Mouse (Mus musculus): ENCODE measurements at regions not wholly inside any gene's neighbourhood (a gene's known extent, or its start where the extent isn't known, plus 50 kb on each side); places are given as distances from the start of the nearest gene placed in this dataset.
A peak's percentile ranks its signal among the peaks of the same experiment; 100 is the strongest.

DNA sequence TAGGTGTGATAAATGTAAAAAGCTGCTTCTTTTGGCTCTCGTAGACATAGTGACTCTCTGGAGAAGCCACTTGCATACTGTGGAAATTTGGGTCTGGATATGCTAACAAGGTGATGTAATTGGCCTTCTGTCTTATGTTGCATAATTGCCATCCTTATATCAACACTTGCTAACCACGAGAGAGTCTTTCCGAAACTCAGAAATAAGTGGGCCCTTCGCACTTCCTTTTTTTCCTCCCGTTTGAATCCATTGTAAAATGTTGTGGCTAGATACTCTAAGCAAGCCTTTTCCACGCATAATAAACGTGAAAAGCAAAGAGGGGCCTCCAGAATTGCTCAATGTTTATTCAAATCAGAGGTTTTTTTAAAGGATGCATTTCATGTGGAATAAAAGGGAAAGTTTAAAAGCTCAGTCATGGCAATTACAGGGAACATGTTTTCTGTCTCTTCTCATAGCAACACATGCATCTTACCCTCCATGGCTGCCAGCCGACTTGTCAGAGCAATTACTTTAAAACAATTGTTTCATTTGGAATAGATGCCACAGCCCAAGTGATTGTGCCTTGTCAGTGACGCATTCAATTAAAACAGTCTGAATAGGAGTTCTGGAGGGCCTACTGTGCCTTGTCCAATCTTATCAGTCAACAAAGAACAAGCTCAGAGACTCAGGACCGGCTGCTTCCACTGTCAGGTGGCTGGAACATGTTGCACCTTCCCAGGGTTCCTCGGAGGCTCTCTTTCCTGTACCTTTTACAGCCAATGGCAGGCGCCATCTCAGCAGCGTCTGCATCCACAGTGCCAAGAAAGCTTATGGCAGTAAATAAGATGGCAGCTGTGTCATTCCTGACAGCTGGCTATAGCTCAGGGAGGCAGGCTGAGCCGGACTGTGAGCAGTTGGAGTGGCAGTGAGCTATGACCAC lies 680.7 kb downstream of the Stpg2 start:
- no peak overlapping the region for H3K27ac ChIP-seq (ENCODE audit: control insufficient read depth, low read depth, low read length)
- H3K4me3 ChIP-seq (ENCODE audit: control insufficient read depth in 1 of 2, insufficient read depth in 1 of 2, low read depth in 2 of 2, low read length in 2 of 2): no peak overlapping the region
- TF ChIP-seq CHD2 (IDR thresholded peaks at IDR 0.05; ENCODE audit: low read length) (no peak), POLR2AphosphoS2 (IDR thresholded peaks at IDR 0.05; ENCODE audit: low read length) (no peak), SMC3 (IDR thresholded peaks at IDR 0.05; ENCODE audit: low read depth, low read length) (no peak), EP300 (IDR thresholded peaks at IDR 0.05; ENCODE audit: low read depth in 1 of 2, low read length in 2 of 2) (no peak), GATA1 (IDR thresholded peaks at IDR 0.05; ENCODE audit: low read depth, low read length) (no peak), ELF1 (IDR thresholded peaks at IDR 0.05; ENCODE audit: low read depth, low read length) (no peak), MAFK (IDR thresholded peaks at IDR 0.05; ENCODE audit: borderline replicate concordance, low read depth, low read length) (no peak), POLR2AphosphoS5 (IDR thresholded peaks at IDR 0.05; ENCODE audit: borderline replicate concordance, low read depth, low read length) (no peak), MXI1 (IDR thresholded peaks at IDR 0.05; ENCODE audit: low read depth, low read length) (no peak), ZNF384 (IDR thresholded peaks at IDR 0.05; ENCODE audit: low read depth, low read length) (no peak), ZMIZ1 (IDR thresholded peaks at IDR 0.05; ENCODE audit: low read depth, low read length) (no peak), USF1 (IDR thresholded peaks at IDR 0.05; ENCODE audit: low read depth, low read length) (no peak), RCOR1 (IDR thresholded peaks at IDR 0.05; ENCODE audit: low read depth, low read length) (no peak), GABPA (IDR thresholded peaks at IDR 0.05; ENCODE audit: low read depth, low read length) (no peak), POLR2A (IDR thresholded peaks at IDR 0.05; ENCODE audit: control insufficient read depth in 1 of 2, insufficient read depth in 1 of 2, low read depth in 1 of 2, low read length in 2 of 2, poor library complexity in 1 of 2) (no peak), UBTF (IDR thresholded peaks at IDR 0.05; ENCODE audit: borderline replicate concordance, insufficient read depth, low read depth, low read length) (no peak), NRF1 (IDR thresholded peaks at IDR 0.05; ENCODE audit: insufficient read depth, low read depth, low read length, poor library complexity, severe bottlenecking) (no peak), BHLHE40 (IDR thresholded peaks at IDR 0.05; ENCODE audit: borderline replicate concordance, low read depth, low read length) (no peak), JUND (IDR thresholded peaks at IDR 0.05; ENCODE audit: low read depth, low read length) (no peak)
- H3K9me3 ChIP-seq (replicated peaks; ENCODE audit: insufficient read depth, low read length): no peaks in the 10 kb centered on the region
- no peaks in the 10 kb centered on the region for H3K79me2 ChIP-seq (ENCODE audit: control insufficient read depth, insufficient read depth, low read length, poor library complexity)
- H3K27me3 ChIP-seq (ENCODE audit: control insufficient read depth in 1 of 2, insufficient read depth in 2 of 2, low read length in 2 of 2): no peaks in the 10 kb centered on the region
- H3K9ac ChIP-seq (ENCODE audit: control insufficient read depth, low read depth, low read length, poor library complexity, severe bottlenecking): no peak overlapping the region
- H3K4me1 ChIP-seq (ENCODE audit: control insufficient read depth in 1 of 2, insufficient read depth in 2 of 2, low read length in 2 of 2): peaks cover 0 to 7% of the 10 kb centered on the region in 2 experiments; a peak in 3 of 4 replicates
- H3K36me3 ChIP-seq (ENCODE audit: control insufficient read depth in 1 of 2, insufficient read depth in 2 of 2, low read length in 2 of 2): peaks cover 0 to 2% of the 10 kb centered on the region in 2 experiments; a peak in 1 of 4 replicates
- peak; percentile 30 for DNase-seq (ENCODE audit: low read depth, low spot score)

DNA sequence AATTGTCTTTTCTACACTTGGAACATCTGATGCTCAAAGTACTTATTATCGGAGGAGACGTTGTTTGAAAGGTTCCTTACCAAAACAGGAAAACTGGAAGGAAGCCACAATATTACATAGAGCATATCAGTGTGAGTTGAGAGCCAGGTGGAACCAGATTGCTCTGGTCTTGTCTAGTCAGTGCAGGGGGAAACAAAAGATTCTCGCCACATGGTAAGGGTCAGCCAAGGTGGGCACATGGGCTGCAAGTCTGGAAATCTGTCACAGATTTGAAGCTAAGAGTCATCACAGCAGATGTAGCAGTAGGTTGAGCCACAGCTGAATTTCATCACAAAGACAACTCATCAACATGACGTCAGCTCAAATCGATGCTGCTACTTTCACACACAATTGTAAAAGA lies 681.8 kb downstream of the Stpg2 start:
- H3K4me3 ChIP-seq (ENCODE audit: control insufficient read depth in 1 of 2, insufficient read depth in 1 of 2, low read depth in 2 of 2, low read length in 2 of 2): no peak overlapping the region
- no peak overlapping the region for H3K9ac ChIP-seq (ENCODE audit: control insufficient read depth, low read depth, low read length, poor library complexity, severe bottlenecking)
- no peaks in the 10 kb centered on the region for H3K79me2 ChIP-seq (ENCODE audit: control insufficient read depth, insufficient read depth, low read length, poor library complexity)
- H3K4me1 ChIP-seq (ENCODE audit: control insufficient read depth in 1 of 2, insufficient read depth in 2 of 2, low read length in 2 of 2): peaks cover 0 to 6% of the 10 kb centered on the region in 2 experiments; a peak in 3 of 4 replicates
- H3K36me3 ChIP-seq (ENCODE audit: control insufficient read depth in 1 of 2, insufficient read depth in 2 of 2, low read length in 2 of 2): peaks cover 0 to 2% of the 10 kb centered on the region in 2 experiments; a peak in 1 of 4 replicates
- no peaks in the 10 kb centered on the region for H3K9me3 ChIP-seq (replicated peaks; ENCODE audit: insufficient read depth, low read length)
- no peak for TF ChIP-seq ETS1 (IDR thresholded peaks at IDR 0.05; ENCODE audit: low read depth, low read length)
- no peak for TF ChIP-seq TCF12 (IDR thresholded peaks at IDR 0.05; ENCODE audit: low read depth, low read length)
- TF ChIP-seq NELFE (IDR thresholded peaks at IDR 0.05; ENCODE audit: low read depth, low read length): no peak
- no peak for TF ChIP-seq MYC (IDR thresholded peaks at IDR 0.05; ENCODE audit: low read depth, low read length)
- no peak for TF ChIP-seq MAFK (IDR thresholded peaks at IDR 0.05; ENCODE audit: borderline replicate concordance, low read depth, low read length)
- no peak for TF ChIP-seq GATA1 (IDR thresholded peaks at IDR 0.05; ENCODE audit: low read depth, low read length)
- no peak for TF ChIP-seq MYB (IDR thresholded peaks at IDR 0.05; ENCODE audit: low read depth, low read length)
- no peak for TF ChIP-seq MAX (IDR thresholded peaks at IDR 0.05; ENCODE audit: low read length)
- no peak for TF ChIP-seq ZC3H11A (IDR thresholded peaks at IDR 0.05; ENCODE audit: low read depth, low read length)
- no peak for TF ChIP-seq JUND (IDR thresholded peaks at IDR 0.05; ENCODE audit: low read depth, low read length)
- no peak for TF ChIP-seq UBTF (IDR thresholded peaks at IDR 0.05; ENCODE audit: borderline replicate concordance, insufficient read depth, low read depth, low read length)
- no peak for TF ChIP-seq CHD2 (IDR thresholded peaks at IDR 0.05; ENCODE audit: low read length)
- TF ChIP-seq HCFC1 (IDR thresholded peaks at IDR 0.05; ENCODE audit: low read depth, low read length): no peak
- TF ChIP-seq BHLHE40 (IDR thresholded peaks at IDR 0.05; ENCODE audit: borderline replicate concordance, low read depth, low read length): no peak
- no peak for TF ChIP-seq ZMIZ1 (IDR thresholded peaks at IDR 0.05; ENCODE audit: low read depth, low read length)
- no peak for TF ChIP-seq MAZ (IDR thresholded peaks at IDR 0.05; ENCODE audit: low read depth, low read length)
- DNase-seq (ENCODE audit: low read depth, low spot score): no peak
- H3K27me3 ChIP-seq (ENCODE audit: control insufficient read depth in 1 of 2, insufficient read depth in 2 of 2, low read length in 2 of 2): no peaks in the 10 kb centered on the region
- no peak overlapping the region for H3K27ac ChIP-seq (ENCODE audit: control insufficient read depth, low read depth, low read length)

Measured in MEL (cell line).